Mouse (Mus musculus): ENCODE measurements at regions not wholly inside any gene's neighbourhood (a gene's known extent, or its start where the extent isn't known, plus 50 kb on each side); places are given as distances from the start of the nearest gene placed in this dataset.
A peak's percentile ranks its signal among the peaks of the same experiment; 100 is the strongest.

DNA sequence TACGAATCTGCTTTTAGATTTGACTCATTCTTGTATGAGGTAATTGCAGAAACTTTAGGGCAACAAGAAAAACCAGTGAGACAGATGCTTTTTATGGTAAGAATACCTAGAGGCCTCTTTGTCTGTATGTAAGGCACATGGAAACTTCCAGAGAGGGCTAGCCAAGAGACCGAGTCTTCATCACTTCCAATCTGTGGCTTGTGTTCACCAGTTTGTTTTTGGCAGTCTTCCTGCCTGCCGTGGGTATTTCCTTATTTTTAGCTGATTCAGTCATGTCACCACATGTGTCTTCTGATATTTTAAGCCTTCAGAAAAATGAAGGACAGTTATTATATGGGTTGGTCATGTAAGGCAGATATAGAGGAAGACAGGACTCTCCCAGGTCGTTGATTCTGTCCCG is 100.2 kb upstream of the Ncam1 start:
- Histone ChIP-seq H3K4me1 (ENCODE audit: control insufficient read depth, insufficient read depth, low read length) (no peaks in the 10 kb centered on the region), H3K27ac (ENCODE audit: insufficient read depth, low read depth, low read length) (no peak overlapping the region), H3K4me3 (ENCODE audit: insufficient read depth, low read depth, low read length) (no peak overlapping the region)
- 87% methylated on average over 5 of the region's 5 CpGs for WGBS
- TF ChIP-seq POLR2A (IDR thresholded peaks at IDR 0.05; ENCODE audit: insufficient read depth, low read depth, low read length) (no peak), CTCF (IDR thresholded peaks at IDR 0.05; ENCODE audit: insufficient read depth, low read depth, low read length) (no peak)

DNA sequence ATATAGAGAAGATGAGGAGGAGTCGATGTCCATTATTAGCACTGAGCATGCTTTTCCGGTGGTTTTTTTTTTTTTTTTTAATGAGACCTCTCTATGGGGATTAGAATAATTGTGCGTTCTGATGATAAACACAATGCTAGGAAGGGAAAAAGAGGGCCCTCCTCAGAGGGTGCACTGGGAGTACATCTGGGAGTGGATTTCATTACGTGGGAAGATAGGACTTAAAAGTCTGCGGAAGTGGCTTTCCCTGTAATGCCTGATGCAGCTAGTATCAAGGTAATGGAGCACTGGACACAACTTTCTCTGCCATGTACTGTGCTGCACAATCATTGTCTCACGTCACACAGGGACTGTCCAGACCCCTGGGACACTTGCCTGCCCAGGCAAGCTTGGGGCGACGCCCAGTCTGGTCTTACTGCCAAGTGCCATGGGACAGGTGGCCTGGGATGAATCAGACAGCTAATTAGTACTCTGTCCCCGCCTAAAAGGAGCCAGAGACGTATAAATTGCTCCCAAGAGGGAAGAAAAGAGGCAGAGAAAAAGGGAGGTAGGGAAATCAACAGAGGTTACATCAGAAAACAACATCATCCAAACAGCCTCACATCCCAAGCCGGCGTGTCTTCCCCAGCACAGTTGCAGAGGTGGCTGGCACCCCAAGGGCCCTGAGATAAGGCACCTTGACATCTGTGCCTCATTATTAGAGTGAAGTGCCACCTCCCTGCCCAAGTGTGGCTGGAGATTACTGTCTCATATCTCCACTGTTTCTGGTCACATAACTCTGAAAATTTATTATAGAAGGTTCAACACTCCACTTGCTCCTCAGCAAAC is 86.0 kb upstream of the Ncam1 start:
- H3K4me1 ChIP-seq (ENCODE audit: control insufficient read depth, insufficient read depth, low read length): peaks cover 12% of the 10 kb centered on the region
- 40% methylated on average over 12 of the region's 12 CpGs for WGBS
- H3K27ac ChIP-seq (ENCODE audit: insufficient read depth, low read depth, low read length): no peak overlapping the region
- H3K4me3 ChIP-seq (ENCODE audit: insufficient read depth, low read depth, low read length): no peak overlapping the region
- no peak for TF ChIP-seq CTCF (IDR thresholded peaks at IDR 0.05; ENCODE audit: insufficient read depth, low read depth, low read length)
- TF ChIP-seq POLR2A (IDR thresholded peaks at IDR 0.05; ENCODE audit: insufficient read depth, low read depth, low read length): no peak

DNA sequence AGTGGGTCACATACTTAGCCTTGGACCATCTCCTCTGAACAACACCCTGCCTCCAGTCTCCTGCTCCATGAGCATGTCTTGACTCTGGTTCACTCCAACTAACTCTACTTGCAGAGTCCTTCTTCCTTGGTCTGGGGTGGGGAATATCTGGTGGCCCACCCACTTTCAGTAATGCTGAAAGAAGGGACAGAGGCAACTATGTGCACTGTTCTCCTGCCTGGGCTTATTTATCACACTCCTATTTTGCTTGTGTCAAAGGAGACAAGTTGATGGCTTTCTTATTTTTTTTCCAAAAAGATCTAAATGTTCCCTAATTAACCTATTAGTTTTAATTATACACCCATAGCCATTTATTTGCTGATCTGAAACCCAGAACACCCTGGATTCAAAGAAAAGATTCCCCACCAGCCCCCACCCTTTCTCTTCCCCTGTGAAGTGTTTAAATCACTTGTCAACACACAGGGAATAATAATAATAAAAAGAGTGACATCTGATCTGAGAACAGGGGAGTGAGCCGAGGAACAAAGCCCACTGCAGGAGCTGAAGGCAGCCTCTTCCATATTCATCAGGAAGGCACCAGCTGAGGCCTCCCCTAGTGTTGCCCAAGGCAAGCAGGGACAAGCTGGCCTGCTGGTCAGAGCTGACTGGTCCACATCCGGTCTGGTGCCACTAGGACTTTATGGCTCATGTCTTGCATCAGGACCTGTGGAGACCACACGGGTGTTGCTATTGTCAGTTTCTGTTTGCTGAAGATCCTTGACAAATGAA is 80.8 kb upstream of the Ncam1 start:
- Histone ChIP-seq H3K4me1 (ENCODE audit: control insufficient read depth, insufficient read depth, low read length) (peaks cover 2% of the 10 kb centered on the region; the same call in 1 of the 2 replicates), H3K4me3 (ENCODE audit: insufficient read depth, low read depth, low read length) (no peak overlapping the region), H3K27ac (ENCODE audit: insufficient read depth, low read depth, low read length) (no peak overlapping the region)
- TF ChIP-seq CTCF (IDR thresholded peaks at IDR 0.05; ENCODE audit: insufficient read depth, low read depth, low read length) (no peak), POLR2A (IDR thresholded peaks at IDR 0.05; ENCODE audit: insufficient read depth, low read depth, low read length) (no peak)
- WGBS: 62% methylated on average over 3 of the region's 3 CpGs

DNA sequence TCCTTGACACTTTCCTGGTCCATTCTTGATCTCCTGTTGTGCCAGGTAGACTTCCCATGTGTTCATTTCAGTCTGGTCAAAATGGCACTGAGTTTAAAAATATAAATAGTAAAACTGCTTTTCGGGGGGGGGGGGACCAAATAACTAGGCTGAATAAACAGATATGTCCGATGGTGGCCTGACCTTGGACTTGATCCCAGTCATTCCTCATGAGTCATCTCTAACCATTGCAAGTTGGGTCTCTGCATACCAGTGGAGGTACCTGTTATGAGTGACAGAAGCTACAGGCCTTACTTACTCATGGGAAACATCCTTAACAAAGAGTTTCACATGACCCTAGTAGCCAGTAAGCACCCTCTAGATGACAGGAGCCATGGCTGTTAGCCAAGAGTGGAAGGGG is 76.2 kb upstream of the Ncam1 start:
- peaks cover 4% of the 10 kb centered on the region; the same call in 1 of the 2 replicates for H3K4me1 ChIP-seq (ENCODE audit: control insufficient read depth, insufficient read depth, low read length)
- no peak overlapping the region for H3K4me3 ChIP-seq (ENCODE audit: insufficient read depth, low read depth, low read length)
- WGBS: 76% methylated on average over 2 of the region's 2 CpGs
- H3K27ac ChIP-seq (ENCODE audit: insufficient read depth, low read depth, low read length): no peak overlapping the region
- TF ChIP-seq CTCF (IDR thresholded peaks at IDR 0.05; ENCODE audit: insufficient read depth, low read depth, low read length): no peak
- no peak for TF ChIP-seq POLR2A (IDR thresholded peaks at IDR 0.05; ENCODE audit: insufficient read depth, low read depth, low read length)

DNA sequence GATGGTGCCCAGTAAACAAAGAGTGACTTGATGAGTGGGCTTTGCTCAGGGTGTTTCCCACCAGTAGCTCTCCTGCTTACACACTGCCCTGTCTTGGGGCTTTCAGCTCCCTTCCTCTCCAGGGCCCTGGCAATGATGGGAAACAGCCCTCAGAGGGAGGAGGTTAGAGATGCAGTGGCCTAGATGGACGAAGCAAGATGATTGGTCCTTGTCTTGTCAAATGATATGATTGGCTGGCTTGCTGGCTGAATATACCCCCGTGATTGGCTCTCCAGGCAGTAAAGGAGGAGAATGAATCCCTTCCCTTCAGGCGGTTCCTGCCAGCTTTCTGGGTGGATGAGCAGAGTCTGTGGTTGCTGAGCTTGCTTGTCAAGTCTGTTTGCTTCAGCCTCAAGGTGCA is 74.8 kb upstream of the Ncam1 start:
- H3K27ac ChIP-seq (ENCODE audit: insufficient read depth, low read depth, low read length): peak overlapping the region; percentile 45; the same call in 1 of the 2 replicates
- no peak overlapping the region; the same call in 1 of the 2 replicates for H3K4me3 ChIP-seq (ENCODE audit: insufficient read depth, low read depth, low read length)
- no peak for TF ChIP-seq POLR2A (IDR thresholded peaks at IDR 0.05; ENCODE audit: insufficient read depth, low read depth, low read length)
- TF ChIP-seq CTCF (IDR thresholded peaks at IDR 0.05; ENCODE audit: insufficient read depth, low read depth, low read length): no peak
- H3K4me1 ChIP-seq (ENCODE audit: control insufficient read depth, insufficient read depth, low read length): peaks cover 4% of the 10 kb centered on the region; the same call in 1 of the 2 replicates
- 34% methylated on average over 3 of the region's 3 CpGs for WGBS

DNA sequence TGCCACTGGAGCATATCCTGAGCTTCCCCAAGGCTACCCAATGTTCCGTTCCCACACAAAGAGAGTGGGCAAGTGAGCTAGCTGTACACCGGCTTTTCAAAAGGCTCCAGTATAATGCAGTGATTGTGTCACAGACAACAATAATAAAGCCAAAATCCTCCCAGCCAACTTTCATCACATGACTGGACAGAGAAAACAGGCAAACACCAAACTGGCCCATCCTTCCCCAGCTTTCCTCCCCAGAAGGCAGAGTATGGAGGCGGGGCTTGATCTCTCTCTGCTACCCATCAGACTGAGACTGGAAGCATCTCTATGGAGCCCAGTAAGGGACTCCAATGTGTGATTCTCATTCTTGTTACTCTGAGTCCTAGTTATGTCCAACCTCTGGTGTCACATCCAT is 52.8 kb upstream of the Ncam1 start:
- TF ChIP-seq CTCF (IDR thresholded peaks at IDR 0.05; ENCODE audit: insufficient read depth, low read depth, low read length): no peak
- no peak for TF ChIP-seq POLR2A (IDR thresholded peaks at IDR 0.05; ENCODE audit: insufficient read depth, low read depth, low read length)
- no peak overlapping the region for H3K4me3 ChIP-seq (ENCODE audit: insufficient read depth, low read depth, low read length)
- no peaks in the 10 kb centered on the region for H3K4me1 ChIP-seq (ENCODE audit: control insufficient read depth, insufficient read depth, low read length)
- H3K27ac ChIP-seq (ENCODE audit: insufficient read depth, low read depth, low read length): no peak overlapping the region
- 67% methylated on average over 3 of the region's 3 CpGs for WGBS

DNA sequence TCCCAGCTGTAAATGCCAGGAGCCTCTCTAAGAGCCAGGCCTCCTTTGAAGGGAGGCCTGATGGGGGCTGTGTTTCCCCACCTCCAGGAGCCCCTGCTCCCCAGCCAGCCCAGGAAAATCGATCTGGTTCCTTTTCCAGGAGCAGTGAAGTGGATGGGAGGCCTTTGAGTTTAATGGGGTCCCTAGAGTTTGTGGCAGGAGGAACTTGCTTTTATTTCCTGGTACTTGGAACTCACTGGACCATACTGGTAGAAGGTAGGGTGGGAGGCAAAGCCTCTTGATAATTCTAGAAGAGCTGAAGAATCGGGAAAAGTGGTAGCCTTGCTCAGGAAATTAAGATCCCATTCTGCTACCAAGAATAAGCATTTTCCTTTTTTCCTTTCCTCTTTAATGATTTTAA is 50.7 kb upstream of the Ncam1 start:
- H3K27ac ChIP-seq (ENCODE audit: insufficient read depth, low read depth, low read length): no peak overlapping the region
- WGBS: 63% methylated on average over 2 of the region's 2 CpGs
- TF ChIP-seq POLR2A (IDR thresholded peaks at IDR 0.05; ENCODE audit: insufficient read depth, low read depth, low read length): no peak
- TF ChIP-seq CTCF (IDR thresholded peaks at IDR 0.05; ENCODE audit: insufficient read depth, low read depth, low read length): no peak
- no peaks in the 10 kb centered on the region for H3K4me1 ChIP-seq (ENCODE audit: control insufficient read depth, insufficient read depth, low read length)
- no peak overlapping the region for H3K4me3 ChIP-seq (ENCODE audit: insufficient read depth, low read depth, low read length)

DNA sequence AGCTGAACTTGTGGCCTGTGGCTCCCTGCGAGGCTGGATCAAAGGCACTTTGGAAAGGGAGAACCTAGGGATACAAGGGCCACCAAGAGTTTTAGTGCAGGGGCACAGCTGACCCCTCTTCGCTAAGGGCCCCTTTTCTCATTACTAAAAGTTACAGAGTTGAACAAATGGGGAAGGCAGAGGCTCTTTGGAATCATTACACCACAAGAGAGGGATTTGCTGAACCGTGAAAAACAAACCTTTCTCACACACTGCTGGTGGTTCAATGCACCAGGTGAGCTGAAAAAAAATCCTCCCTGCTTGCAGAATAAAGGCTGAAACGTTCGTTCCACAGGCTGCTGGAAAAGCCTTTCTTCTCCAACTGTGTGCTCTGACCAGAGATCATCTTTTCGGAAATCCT is 50.2 kb upstream of the Ncam1 start:
- 68% methylated on average over 6 of the region's 6 CpGs for WGBS
- no peak overlapping the region for H3K27ac ChIP-seq (ENCODE audit: insufficient read depth, low read depth, low read length)
- TF ChIP-seq POLR2A (IDR thresholded peaks at IDR 0.05; ENCODE audit: insufficient read depth, low read depth, low read length) (no peak), CTCF (IDR thresholded peaks at IDR 0.05; ENCODE audit: insufficient read depth, low read depth, low read length) (no peak)

More for the DNA sequence above, 50.2 kb upstream of the Ncam1 start:
- Histone ChIP-seq H3K4me3 (ENCODE audit: insufficient read depth, low read depth, low read length) (no peak overlapping the region), H3K4me1 (ENCODE audit: control insufficient read depth, insufficient read depth, low read length) (no peaks in the 10 kb centered on the region)
